In the genomic region with DNA sequence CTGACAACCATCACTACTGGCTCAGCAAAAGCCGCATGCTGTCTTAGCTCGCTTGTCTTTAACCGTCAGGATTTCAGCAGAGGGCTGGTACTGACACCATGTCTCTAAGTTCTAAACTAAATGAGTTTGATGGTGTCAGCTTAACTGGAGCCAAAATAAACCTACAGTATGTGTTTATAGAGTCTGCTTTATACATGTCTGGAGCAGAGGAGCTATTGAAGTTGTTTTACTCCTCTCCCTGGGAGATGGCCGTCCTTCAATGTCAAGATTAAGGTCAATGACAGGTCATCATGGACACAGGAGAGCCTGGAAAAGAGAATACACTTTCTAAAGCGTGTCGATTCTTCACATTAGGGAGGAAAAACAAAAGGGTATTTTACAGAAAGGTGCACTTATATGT, we compare ENCODE assay signal across 17 mouse cellular contexts.
DNase-seq lines count a peak whose midpoint lies in the region; ATAC-seq lines count a peak whose summit lies in the region.
"Had no signal": no experiment of that assay in that cellular context is flagged by ENCODE, and none has a peak within 500 bp of the region (broad histone marks: within the 10 kb centered on the region; RNA-seq: fewer than 3 reads in every experiment).

No protein-coding gene starts in this region.

- H3K27ac ChIP-seq in kidney, embryonic 15.5 days = no peak overlapping the region
- H3K27ac ChIP-seq: forebrain, embryonic 12.5 days; heart, adult 2 months; limb, embryonic 13.5 days; liver, embryonic 13.5 days; lung, embryonic 15.5 days; macrophage; midbrain, embryonic 15.5 days had no signal

- no peaks in the 10 kb centered on the region for H3K4me1 ChIP-seq in kidney, embryonic 15.5 days
- H3K4me1 ChIP-seq: liver, embryonic 13.5 days; lung, embryonic 15.5 days; midbrain, embryonic 15.5 days had no signal

- no peak overlapping the region for H3K4me3 ChIP-seq in kidney, embryonic 15.5 days (replicated peaks)
- H3K4me3 ChIP-seq: forebrain, embryonic 12.5 days; heart, adult 2 months; limb, embryonic 13.5 days; liver, embryonic 13.5 days; lung, embryonic 15.5 days; midbrain, embryonic 15.5 days had no signal

- H3K4me2 ChIP-seq in kidney, embryonic 15.5 days = no peak overlapping the region
- H3K4me2 ChIP-seq: forebrain, embryonic 12.5 days; limb, embryonic 13.5 days; liver, embryonic 13.5 days; lung, embryonic 15.5 days; midbrain, embryonic 15.5 days had no signal

- WGBS in kidney, embryonic 15.5 days = 22% methylated on average over 6 of the region's 6 CpGs

- H3K9ac ChIP-seq in kidney, embryonic 15.5 days = no peak overlapping the region
- H3K9ac ChIP-seq: forebrain, embryonic 12.5 days; limb, embryonic 13.5 days; liver, embryonic 13.5 days; lung, embryonic 15.5 days; midbrain, embryonic 15.5 days had no signal

- peak; percentile 58 for ATAC-seq in kidney, embryonic 15.5 days (replicated peaks; ENCODE audit: low FRiP score)

- H3K9me3 ChIP-seq in kidney, embryonic 15.5 days (replicated peaks) = no peaks in the 10 kb centered on the region
- H3K9me3 ChIP-seq: forebrain, embryonic 12.5 days; liver, embryonic 13.5 days; lung, embryonic 15.5 days; midbrain, embryonic 15.5 days had no signal

- DNase-seq in kidney, postnatal 10 days = no peak
- peak; percentile 6 for DNase-seq in retina, embryonic 14.5 days (ENCODE audit: low spot score)
- DNase-seq in retina, postnatal 1 day = no peak
- DNase-seq in embryo, embryonic 9.5 days (ENCODE audit: extremely low spot score) = peak; percentile 32
- DNase-seq in layer of hippocampus, adult 8-10 months (ENCODE audit: low spot score in 2 of 2) = no peak
- DNase-seq in adrenal gland, adult 2 months = no peak
- DNase-seq: cerebellum, adult 8-10 months; gastrocnemius, postnatal 10 days; heart, adult 2 months; heart, postnatal 36 days; liver, embryonic 13.5 days had no signal

- H3K36me3 ChIP-seq in kidney, embryonic 15.5 days = no peaks in the 10 kb centered on the region
- H3K36me3 ChIP-seq: forebrain, embryonic 12.5 days; limb, embryonic 13.5 days; liver, embryonic 13.5 days; lung, embryonic 15.5 days; midbrain, embryonic 15.5 days had no signal

- H3K27me3 ChIP-seq in kidney, embryonic 15.5 days = no peaks in the 10 kb centered on the region
- H3K27me3 ChIP-seq: forebrain, embryonic 12.5 days; limb, embryonic 13.5 days; liver, embryonic 13.5 days; lung, embryonic 15.5 days; midbrain, embryonic 15.5 days had no signal

Comparison
In these comparisons a context has a peak if more than half of its experiments do, and no peak if none do; other contexts are left out.
1. DNase-seq: peak in retina, embryonic 14.5 days (single experiment) and embryo, embryonic 9.5 days (single experiment); none in kidney, postnatal 10 days (single experiment), retina, postnatal 1 day (single experiment), layer of hippocampus, adult 8-10 months (0 of 2) and adrenal gland, adult 2 months (single experiment).